Mouse (Mus musculus): ENCODE results near the gene Zfp174.

GRCm38 (mm10) chr16:3871815-3872214 is 24.7 kb downstream of the Zfp174 start:
- TF ChIP-seq CTCF (IDR thresholded peaks at IDR 0.05; ENCODE audit: low read depth) (no peak), EP300 (IDR thresholded peaks at IDR 0.05; ENCODE audit: low read depth) (no peak)
